Mouse (Mus musculus): ENCODE results near the gene Gm6904. TPM values are rescaled to one million over a fixed set of nuclear protein-coding genes. Genes with fewer than 3 reads are reported as not detected.

The Gm6904 gene
- polyA plus RNA-seq, 1 experiment from 2014 or later = not detected

DNA sequence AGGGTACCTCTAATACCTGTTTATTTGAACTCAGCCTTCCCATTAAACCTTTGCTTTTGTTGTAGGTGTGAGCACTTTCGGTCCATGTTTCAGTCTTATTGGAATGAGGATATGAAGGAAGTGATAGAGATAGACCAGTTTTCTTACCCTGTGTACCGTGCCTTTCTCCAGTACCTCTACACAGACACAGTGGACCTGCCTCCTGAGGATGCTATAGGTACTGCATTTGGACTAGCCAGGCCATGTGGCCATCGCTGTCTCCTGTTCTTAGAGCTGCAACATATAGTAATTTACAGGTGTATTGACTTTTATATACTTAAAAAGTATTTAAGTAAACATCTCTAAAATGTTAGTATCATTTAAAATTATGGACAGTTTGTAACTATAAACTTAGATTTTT, 30.2 kb downstream of the Gm6904 start:
- H3K36me3 ChIP-seq (ENCODE audit: control insufficient read depth, insufficient read depth, low read length) = peaks cover 48% of the 10 kb centered on the region
- H3K4me3 ChIP-seq (ENCODE audit: low read depth, low read length) = no peak overlapping the region
- H3K27ac ChIP-seq (ENCODE audit: low read length) = no peak overlapping the region
- no peak for ATAC-seq
- no peaks in the 10 kb centered on the region for H3K9me3 ChIP-seq (replicated peaks; ENCODE audit: control insufficient read depth, low read length, poor library complexity, severe bottlenecking)
- no peak overlapping the region for H3K9ac ChIP-seq (ENCODE audit: low read depth, low read length)
- H3K4me2 ChIP-seq (ENCODE audit: low read length) = no peak overlapping the region
- 95% methylated on average over 3 of the region's 3 CpGs for WGBS
- H3K4me1 ChIP-seq (ENCODE audit: control insufficient read depth, insufficient read depth, low read length) = no peaks in the 10 kb centered on the region
- H3K27me3 ChIP-seq (ENCODE audit: control insufficient read depth, insufficient read depth, low read depth, low read length) = no peaks in the 10 kb centered on the region

- ATAC-seq = no peak
- Histone ChIP-seq H3K4me3 (ENCODE audit: low read depth, low read length) (no peak overlapping the region), H3K9me3 (replicated peaks; ENCODE audit: control insufficient read depth, low read length, poor library complexity, severe bottlenecking) (no peaks in the 10 kb centered on the region), H3K27ac (ENCODE audit: low read length) (no peak overlapping the region), H3K27me3 (ENCODE audit: control insufficient read depth, insufficient read depth, low read depth, low read length) (no peaks in the 10 kb centered on the region), H3K36me3 (ENCODE audit: control insufficient read depth, insufficient read depth, low read length) (peaks cover 49% of the 10 kb centered on the region), H3K9ac (ENCODE audit: low read depth, low read length) (no peak overlapping the region), H3K4me2 (ENCODE audit: low read length) (no peak overlapping the region), H3K4me1 (ENCODE audit: control insufficient read depth, insufficient read depth, low read length) (no peaks in the 10 kb centered on the region)
- 95% methylated on average over 11 of the region's 11 CpGs for WGBS
Observed at GRCm38 (mm10) chr14:59226240-59226639, 33.8 kb downstream of the Gm6904 start.

DNA sequence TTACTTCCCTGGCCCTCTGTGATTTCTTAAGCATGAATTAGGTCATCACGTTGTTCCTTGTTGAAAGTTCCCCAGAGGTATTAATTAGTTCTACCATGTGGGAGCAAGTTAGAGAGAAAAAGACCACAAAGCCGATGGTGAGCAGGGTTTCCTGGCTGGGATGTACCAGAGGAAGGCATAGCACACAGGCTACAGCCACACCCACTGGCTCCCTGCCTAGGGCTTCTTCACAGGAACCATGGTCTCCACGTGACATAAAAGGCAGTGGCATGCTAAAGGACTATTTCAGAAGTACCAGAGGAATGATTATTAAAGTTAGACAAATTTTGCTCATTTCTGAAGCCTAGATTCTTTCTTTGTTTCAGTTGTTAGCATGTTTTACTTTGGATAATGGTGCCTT, 40.8 kb downstream of the Gm6904 start:
- Histone ChIP-seq H3K4me3 (ENCODE audit: low read depth, low read length) (no peak overlapping the region), H3K9ac (ENCODE audit: low read depth, low read length) (no peak overlapping the region), H3K9me3 (replicated peaks; ENCODE audit: control insufficient read depth, low read length, poor library complexity, severe bottlenecking) (no peaks in the 10 kb centered on the region), H3K27me3 (ENCODE audit: control insufficient read depth, insufficient read depth, low read depth, low read length) (no peaks in the 10 kb centered on the region), H3K27ac (ENCODE audit: low read length) (no peak overlapping the region), H3K4me1 (ENCODE audit: control insufficient read depth, insufficient read depth, low read length) (no peaks in the 10 kb centered on the region), H3K36me3 (ENCODE audit: control insufficient read depth, insufficient read depth, low read length) (peaks cover 23% of the 10 kb centered on the region), H3K4me2 (ENCODE audit: low read length) (no peak overlapping the region)
- ATAC-seq = no peak
- WGBS = 82% methylated on average over 3 of the region's 3 CpGs

- Histone ChIP-seq H3K9me3 (replicated peaks; ENCODE audit: control insufficient read depth, low read length, poor library complexity, severe bottlenecking) (no peaks in the 10 kb centered on the region), H3K9ac (ENCODE audit: low read depth, low read length) (no peak overlapping the region), H3K4me3 (ENCODE audit: low read depth, low read length) (no peak overlapping the region), H3K27me3 (ENCODE audit: control insufficient read depth, insufficient read depth, low read depth, low read length) (no peaks in the 10 kb centered on the region), H3K27ac (ENCODE audit: low read length) (no peak overlapping the region), H3K36me3 (ENCODE audit: control insufficient read depth, insufficient read depth, low read length) (no peaks in the 10 kb centered on the region), H3K4me2 (ENCODE audit: low read length) (no peak overlapping the region), H3K4me1 (ENCODE audit: control insufficient read depth, insufficient read depth, low read length) (peaks cover 16% of the 10 kb centered on the region)
- no peak for ATAC-seq
- 95% methylated on average over 2 of the region's 2 CpGs for WGBS
Observed at GRCm38 (mm10) chr14:59209816-59210215, 50.2 kb downstream of the Gm6904 start.

GRCm38 (mm10) chr14:59209003-59209402, 51.0 kb downstream of the Gm6904 start:
- ATAC-seq = no peak
- WGBS = 93% methylated on average over 7 of the region's 7 CpGs
- H3K36me3 ChIP-seq (ENCODE audit: control insufficient read depth, insufficient read depth, low read length) = no peaks in the 10 kb centered on the region
- no peaks in the 10 kb centered on the region for H3K27me3 ChIP-seq (ENCODE audit: control insufficient read depth, insufficient read depth, low read depth, low read length)
- H3K9me3 ChIP-seq (replicated peaks; ENCODE audit: control insufficient read depth, low read length, poor library complexity, severe bottlenecking) = no peaks in the 10 kb centered on the region
- H3K27ac ChIP-seq (ENCODE audit: low read length) = no peak overlapping the region
- H3K4me2 ChIP-seq (ENCODE audit: low read length) = no peak overlapping the region
- peaks cover 24% of the 10 kb centered on the region for H3K4me1 ChIP-seq (ENCODE audit: control insufficient read depth, insufficient read depth, low read length)
- no peak overlapping the region for H3K4me3 ChIP-seq (ENCODE audit: low read depth, low read length)
- H3K9ac ChIP-seq (ENCODE audit: low read depth, low read length) = no peak overlapping the region

- Histone ChIP-seq H3K27ac (ENCODE audit: low read length) (no peak overlapping the region), H3K4me1 (ENCODE audit: control insufficient read depth, insufficient read depth, low read length) (peaks cover 38% of the 10 kb centered on the region), H3K9me3 (replicated peaks; ENCODE audit: control insufficient read depth, low read length, poor library complexity, severe bottlenecking) (no peaks in the 10 kb centered on the region), H3K4me3 (ENCODE audit: low read depth, low read length) (no peak overlapping the region), H3K36me3 (ENCODE audit: control insufficient read depth, insufficient read depth, low read length) (no peaks in the 10 kb centered on the region), H3K4me2 (ENCODE audit: low read length) (peak overlapping the region; percentile 28; the same call in 1 of the 2 replicates), H3K27me3 (ENCODE audit: control insufficient read depth, insufficient read depth, low read depth, low read length) (no peaks in the 10 kb centered on the region), H3K9ac (ENCODE audit: low read depth, low read length) (peak overlapping the region; percentile 22; the same call in 1 of the 2 replicates)
- ATAC-seq = no peak
- WGBS = 27% methylated on average over 10 of the region's 10 CpGs
Observed at GRCm38 (mm10) chr14:59205976-59206583, 53.9 kb downstream of the Gm6904 start.

DNA sequence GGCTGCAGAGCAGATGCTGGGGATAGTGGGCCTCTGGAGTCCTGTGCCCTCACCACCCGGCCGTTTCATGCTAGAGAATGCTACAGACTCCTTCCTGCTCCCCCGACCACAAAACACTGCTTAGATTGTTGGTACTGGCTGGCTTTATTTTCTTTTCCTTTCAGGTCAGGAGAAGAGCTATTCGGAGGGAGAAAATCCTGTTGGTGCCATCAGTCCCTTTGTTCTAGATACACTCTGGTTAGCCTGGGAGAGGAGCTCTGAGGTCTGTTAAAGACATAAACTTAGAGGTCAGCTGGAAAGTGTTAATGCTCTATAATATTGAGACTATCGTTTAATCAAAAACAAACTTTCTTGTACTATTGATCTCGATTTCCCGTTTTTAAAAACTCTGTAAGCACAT, 54.6 kb downstream of the Gm6904 start:
- Histone ChIP-seq H3K4me2 (ENCODE audit: low read length) (peak overlapping the region; percentile 38), H3K27ac (ENCODE audit: low read length) (no peak overlapping the region), H3K4me3 (ENCODE audit: low read depth, low read length) (0 out of 2 replicates have a peak overlapping the region, but pooled peaks have one; percentile 1), H3K27me3 (ENCODE audit: control insufficient read depth, insufficient read depth, low read depth, low read length) (no peaks in the 10 kb centered on the region), H3K9me3 (replicated peaks; ENCODE audit: control insufficient read depth, low read length, poor library complexity, severe bottlenecking) (no peaks in the 10 kb centered on the region), H3K9ac (ENCODE audit: low read depth, low read length) (peak overlapping the region; percentile 45), H3K36me3 (ENCODE audit: control insufficient read depth, insufficient read depth, low read length) (no peaks in the 10 kb centered on the region), H3K4me1 (ENCODE audit: control insufficient read depth, insufficient read depth, low read length) (peaks cover 39% of the 10 kb centered on the region)
- 18% methylated on average over 7 of the region's 7 CpGs for WGBS
- ATAC-seq = no peak

GRCm38 (mm10) chr14:59201604-59202215, 58.3 kb downstream of the Gm6904 start:
- Histone ChIP-seq H3K27me3 (ENCODE audit: control insufficient read depth, insufficient read depth, low read depth, low read length) (no peaks in the 10 kb centered on the region), H3K4me1 (ENCODE audit: control insufficient read depth, insufficient read depth, low read length) (peaks cover 40% of the 10 kb centered on the region), H3K9me3 (replicated peaks; ENCODE audit: control insufficient read depth, low read length, poor library complexity, severe bottlenecking) (no peaks in the 10 kb centered on the region), H3K27ac (ENCODE audit: low read length) (peak overlapping the region; percentile 98), H3K4me3 (ENCODE audit: low read depth, low read length) (peak overlapping the region; percentile 88), H3K4me2 (ENCODE audit: low read length) (peak overlapping the region; percentile 75), H3K9ac (ENCODE audit: low read depth, low read length) (peak overlapping the region; percentile 96), H3K36me3 (ENCODE audit: control insufficient read depth, insufficient read depth, low read length) (no peaks in the 10 kb centered on the region)
- no peak for ATAC-seq
- WGBS = under 1% methylated on average over 21 of the region's 21 CpGs
